Mouse (Mus musculus) left cerebral cortex, postnatal 10 days (tissue): ENCODE measurements at regions not wholly inside any gene's neighbourhood (a gene's known extent, or its start where the extent isn't known, plus 50 kb on each side); places are given as distances from the start of the nearest gene placed in this dataset.

Experiments
- DNase-seq, 2 experiments: peaks; one replicate each; pipeline ENCODE4 v3.0.0; 2021 to 2022; ENCODE audit warnings: low spot score in 2 of 2, mixed read lengths in 1 of 2; ENCODE audit errors: extremely low spot score in 1 of 2
- intact Hi-C: fragments of 180-260 bp; cut with DNase I; formaldehyde crosslinking; loops from one replicate; pipeline ENCODE4 v1.15.1; 2025

DNA sequence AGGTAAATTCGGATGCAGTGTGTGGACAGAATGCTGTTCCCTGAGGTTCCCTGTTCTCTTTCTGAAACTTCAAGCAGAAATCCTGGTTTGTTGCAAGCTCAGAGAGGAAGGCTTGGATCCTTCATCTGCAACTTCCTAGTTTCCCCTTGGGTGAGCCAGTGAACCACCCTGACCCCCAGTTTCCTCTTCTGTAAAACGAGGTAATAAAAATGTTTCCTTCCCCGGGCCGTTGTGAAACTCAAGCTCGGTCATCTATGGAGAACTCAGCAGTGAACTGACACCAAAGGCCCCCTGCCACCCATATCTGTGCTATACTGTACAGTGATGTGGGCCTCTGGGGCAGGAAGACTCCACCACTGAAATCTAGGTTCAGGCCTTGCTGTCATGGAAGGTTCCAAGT lies 185.0 kb downstream of the Gadd45g start:
- intact Hi-C loops: no loop called here
- DNase-seq: no peak

DNA sequence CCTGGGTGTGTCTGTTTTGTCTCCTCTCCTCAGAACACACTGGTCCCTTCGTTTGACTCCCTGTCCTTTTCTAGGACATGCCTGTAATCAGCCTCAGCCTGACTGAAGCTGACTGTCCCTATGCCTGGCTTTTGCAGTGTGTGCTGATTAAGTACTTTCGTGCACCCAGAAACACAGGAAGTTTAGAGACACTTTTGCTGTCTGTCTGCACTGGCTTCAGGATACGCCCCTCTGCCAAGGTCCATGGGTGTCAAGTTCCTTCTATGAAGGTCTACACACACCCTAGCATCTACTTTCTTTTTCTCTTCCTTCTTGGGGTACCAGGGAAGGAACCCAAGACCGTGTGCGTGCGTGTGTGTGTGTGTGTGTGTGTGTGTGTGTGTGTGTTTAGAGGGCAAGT lies 189.3 kb downstream of the Gadd45g start:
- DNase-seq: no peak
- intact Hi-C loops: no loop called here

DNA sequence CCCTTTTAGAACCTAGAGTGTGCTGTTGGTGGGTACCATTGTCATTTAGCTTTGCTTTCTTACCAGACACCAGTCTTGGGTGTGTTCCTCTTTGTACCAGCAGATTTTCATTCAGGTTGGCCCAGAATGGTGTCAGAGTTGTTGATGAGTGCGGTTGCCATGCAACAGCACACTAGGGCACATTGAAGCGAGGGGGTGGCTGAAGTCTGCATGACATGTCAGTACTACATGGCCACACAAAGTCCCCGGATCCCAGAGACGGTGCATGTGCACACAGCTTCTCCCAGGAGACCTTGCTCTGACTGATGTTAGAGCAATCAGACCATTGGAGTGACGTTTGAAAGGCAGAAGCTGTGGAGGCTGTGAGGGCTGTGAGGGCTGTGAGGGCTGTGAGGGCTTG lies 189.9 kb downstream of the Gadd45g start:
- intact Hi-C loops: no loop called here
- no peak for DNase-seq

DNA sequence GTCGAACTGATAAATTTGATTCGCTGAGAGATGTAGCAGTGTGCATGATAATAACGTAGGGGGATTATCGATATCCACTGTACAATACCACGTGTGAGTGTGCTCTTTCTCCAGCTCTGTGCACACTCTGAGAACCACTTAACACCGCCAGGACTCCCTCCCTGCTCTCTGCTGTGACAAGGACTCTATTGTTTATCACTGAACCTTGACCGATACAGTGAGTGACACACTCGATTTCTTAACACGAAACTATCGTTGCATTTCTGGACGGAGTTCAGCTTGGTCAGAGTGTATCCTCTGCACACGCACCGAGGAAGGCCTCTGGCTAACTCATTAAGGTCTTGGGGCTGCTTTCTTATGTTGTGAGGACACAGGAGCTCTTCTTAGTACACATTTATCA lies 190.7 kb downstream of the Gadd45g start:
- intact Hi-C loops: no loop called here
- no peak for DNase-seq

DNA sequence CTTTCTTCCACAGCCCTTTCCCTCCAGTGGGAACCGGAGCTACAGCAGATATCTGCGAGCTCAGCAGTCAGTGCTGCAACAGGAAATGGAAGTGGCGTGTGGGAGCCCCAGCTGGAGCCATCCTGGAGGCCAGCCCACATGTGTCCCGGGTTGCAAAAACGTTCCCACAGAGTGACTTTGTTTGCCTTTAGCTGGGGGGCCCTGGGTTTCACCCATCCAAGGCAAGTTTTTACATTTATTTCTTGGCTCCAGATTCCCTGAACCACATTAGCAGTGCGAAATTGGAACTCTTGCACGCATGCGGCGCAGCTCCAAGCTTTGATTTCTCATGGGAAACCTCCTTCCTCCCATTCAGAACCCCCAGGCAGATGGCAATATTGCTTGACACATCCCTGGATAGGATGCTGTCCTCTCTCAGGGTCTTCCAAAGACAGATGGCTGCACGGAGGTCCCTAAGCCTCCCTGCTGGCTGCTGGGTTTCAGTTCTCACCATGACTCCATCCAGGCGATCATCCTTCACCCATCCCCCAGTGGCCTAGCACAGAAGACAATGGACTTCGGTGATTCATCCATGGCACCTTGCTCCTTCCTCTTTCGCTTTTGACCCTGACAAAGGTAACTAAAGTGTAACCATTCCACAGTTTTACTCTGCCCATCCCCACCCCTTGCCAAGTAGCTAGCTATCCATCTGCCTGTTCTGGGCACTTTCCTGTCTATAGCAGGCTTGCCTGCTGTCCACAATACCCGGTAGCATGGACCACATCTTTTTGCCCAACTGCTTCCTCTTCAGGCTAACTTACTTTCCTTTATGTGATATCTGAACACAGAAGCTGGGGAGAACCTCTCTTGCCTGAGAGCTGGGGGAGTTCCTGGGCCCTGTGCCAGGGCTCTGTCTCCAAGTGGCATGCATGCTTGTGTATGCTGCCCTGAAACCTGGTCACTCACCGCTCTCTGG lies 195.3 kb downstream of the Gadd45g start:
- intact Hi-C loops: loop anchor here (5.0 kb wide), 1 partner anchor 194 kb away; the partner anchor contains the start of gene Gadd45g

DNA sequence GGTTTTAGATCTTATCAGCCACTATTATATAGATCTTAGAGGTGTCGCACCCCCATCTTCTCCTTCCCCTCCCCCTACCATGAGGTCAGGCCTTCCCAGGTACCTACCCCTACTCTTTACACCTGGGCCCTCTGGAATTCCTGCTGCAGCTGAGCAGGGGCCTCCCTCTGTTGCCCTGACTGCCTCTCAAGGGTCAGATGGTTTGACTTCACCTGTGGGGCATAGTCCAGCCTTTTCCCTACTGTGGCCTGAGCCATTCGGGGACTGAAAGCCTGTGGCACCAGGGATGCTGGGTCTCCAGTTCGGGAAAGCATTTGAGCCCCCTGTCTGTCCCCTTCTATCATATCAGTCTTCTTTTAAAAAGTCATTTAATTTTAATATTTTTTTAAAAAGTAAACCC lies 196.4 kb downstream of the Gadd45g start:
- intact Hi-C loops: loop anchor here (5.0 kb wide), 1 partner anchor 196 kb away; the partner anchor contains the start of gene Gadd45g
- no peak for DNase-seq

More for the DNA sequence above, 195.3 kb downstream of the Gadd45g start:
- peak in 1 of 2 experiments; percentile 75 for DNase-seq

DNA sequence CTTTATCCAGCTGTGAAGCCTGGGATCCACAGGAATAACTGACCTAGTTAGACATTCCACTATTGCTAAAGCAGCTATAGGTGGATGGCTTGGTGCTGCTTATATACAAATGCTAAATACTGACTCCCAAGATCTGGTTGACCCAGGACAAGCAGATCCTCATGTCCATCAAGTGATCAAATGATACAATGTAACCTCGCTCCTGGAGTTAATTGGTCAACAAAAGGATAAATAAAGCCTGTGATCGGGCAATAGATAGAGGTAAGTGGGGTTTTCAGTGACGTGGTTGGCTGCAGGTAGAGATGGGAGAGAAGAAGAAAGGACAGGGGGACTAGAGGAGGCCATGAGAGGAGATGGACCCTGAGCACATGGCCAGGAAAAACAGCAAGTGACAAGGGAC lies 197.4 kb downstream of the Gadd45g start:
- intact Hi-C loops: loop anchor here (5.0 kb wide), 1 partner anchor 197 kb away; the partner anchor contains the start of gene Gadd45g

DNA sequence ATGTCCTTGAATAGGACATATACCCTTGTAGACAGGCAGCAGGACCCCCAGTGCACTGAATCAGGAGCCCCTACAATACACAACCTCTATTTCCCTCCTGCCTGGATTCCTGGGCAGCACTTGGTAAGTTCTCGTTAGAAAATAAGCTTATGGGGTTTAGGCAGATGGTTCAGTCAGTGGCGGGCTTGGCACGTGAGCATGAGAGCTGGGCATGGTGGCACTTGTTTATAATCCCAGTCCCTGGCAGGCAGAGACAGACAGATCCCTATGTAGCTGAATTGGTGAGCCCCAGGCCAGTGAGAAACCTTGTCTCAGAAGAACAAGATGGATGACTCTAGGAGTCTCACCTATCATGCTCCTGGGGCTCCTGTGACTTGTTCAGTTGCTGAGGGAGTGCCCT lies 198.9 kb downstream of the Gadd45g start:
- DNase-seq: no peak
- intact Hi-C loops: no loop called here

More for the DNA sequence above, 197.4 kb downstream of the Gadd45g start:
- no peak for DNase-seq

DNA sequence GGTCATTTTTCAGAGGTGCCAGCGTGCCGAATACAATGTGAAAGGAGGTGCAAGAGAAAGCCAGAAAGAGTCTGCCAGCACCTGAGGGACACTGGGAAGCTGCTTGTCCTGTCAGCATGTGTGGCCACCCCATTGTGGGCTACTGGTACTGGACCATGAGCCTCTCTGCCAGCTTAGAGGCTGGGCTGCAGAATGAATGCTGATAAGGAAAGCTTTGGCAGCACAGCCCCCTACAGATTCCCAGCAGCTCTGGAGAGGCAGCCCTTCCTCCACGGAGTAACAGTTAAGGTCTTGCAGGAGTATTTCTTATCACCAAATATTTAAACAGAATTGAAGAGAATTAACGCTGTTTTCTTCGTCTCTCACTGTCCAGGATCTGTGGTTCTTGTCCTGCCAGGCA lies 199.5 kb downstream of the Gadd45g start:
- no peak for DNase-seq
- intact Hi-C loops: no loop called here

DNA sequence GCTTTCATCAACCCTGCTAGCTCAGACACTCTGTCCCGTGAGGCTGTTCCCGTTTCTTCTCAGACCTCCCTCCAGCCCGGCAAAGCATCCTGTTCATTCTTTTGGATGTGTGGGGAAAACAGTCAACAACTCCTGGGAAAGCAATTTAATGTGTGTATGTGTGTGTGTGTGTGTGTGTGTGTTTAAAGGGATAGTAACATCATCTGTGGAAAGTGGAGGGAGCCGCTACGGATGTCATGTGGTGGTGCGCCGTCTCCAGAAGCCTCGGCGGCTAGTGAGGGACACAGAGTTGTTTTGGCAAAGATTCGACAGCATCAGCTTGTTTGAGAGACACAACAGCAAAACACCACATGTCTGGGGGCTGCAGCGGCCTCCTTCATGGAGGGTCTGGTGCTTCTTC lies 200.2 kb downstream of the Gadd45g start:
- DNase-seq: no peak
- intact Hi-C loops: no loop called here

DNA sequence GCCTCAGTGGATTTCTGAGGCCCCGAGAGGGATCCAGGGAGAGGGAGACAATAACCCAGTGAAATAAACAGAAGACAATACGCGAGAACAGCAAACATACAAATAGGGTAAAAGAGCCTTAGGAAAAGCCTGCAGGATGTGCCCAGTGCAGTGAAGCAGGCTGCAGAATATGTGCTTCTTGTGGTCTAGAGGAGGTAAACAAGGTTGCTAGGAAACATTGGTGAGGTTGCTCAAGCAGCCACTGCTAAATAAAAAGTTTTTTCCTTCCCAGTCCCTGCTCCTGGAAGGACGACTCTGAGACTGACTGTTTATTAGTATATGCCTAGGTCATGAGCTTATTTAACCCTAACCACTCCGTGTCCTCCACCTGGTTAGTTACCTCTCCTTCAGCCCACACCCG lies 201.5 kb downstream of the Gadd45g start:
- DNase-seq: no peak
- intact Hi-C loops: no loop called here

DNA sequence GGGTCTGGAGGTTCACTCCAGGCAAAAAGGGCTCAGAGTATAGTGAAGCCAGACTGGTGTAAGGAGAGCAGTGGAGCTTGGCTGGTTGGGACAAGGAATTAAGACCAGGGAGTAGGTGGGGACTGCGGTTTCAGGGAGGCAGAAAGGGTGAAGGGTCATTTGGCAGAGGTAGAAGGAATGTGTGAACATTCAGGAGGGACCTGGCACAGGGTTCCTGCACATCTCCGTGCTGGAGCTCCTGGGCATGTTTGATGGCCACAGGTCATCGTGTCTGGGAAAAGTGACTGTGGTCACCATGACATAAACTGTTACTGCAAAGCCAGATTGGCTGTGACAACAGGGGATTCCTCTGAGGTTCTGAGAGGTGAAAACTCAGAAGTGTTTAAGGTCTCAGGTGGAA lies 202.3 kb downstream of the Gadd45g start:
- intact Hi-C loops: no loop called here
- no peak for DNase-seq

DNA sequence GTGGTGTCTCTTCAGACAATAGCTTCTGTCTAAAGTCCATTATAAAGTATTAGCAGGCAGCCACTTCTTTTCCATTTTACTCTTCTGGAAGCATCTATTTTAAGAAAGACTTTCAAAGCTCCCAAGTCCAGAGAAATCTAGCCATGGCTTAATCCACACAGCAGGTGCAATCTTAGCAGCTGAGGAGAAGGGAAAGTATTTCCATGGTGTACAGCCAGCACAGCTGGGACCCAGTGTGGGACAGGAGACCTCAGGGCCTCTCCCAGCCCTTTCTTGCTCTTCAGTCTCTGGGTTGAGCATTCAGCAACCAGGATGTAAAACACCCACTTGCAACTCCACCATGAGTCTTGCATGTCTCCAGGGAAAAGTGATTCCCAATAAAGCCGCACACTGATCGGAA lies 202.8 kb downstream of the Gadd45g start:
- intact Hi-C loops: no loop called here
- no peak for DNase-seq

DNA sequence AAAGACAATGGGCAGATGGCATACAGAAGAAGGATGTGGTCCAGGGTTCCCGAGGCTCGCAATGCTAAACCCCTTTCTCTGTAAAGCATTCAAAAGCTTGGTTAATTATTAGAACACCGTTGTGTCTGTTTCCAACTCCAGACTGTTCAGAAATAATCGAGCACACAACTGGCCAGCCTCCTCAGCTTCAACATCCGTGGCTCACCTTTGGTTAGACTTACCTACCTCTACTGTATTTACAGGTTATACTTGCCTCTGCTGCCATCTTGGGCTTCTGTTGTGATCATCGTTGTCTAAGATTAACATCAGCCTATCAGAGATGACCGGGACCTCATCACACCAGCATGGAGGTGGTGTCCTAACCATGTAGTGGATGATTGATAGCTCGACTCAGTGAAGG lies 209.3 kb downstream of the Gadd45g start:
- intact Hi-C loops: no loop called here

DNA sequence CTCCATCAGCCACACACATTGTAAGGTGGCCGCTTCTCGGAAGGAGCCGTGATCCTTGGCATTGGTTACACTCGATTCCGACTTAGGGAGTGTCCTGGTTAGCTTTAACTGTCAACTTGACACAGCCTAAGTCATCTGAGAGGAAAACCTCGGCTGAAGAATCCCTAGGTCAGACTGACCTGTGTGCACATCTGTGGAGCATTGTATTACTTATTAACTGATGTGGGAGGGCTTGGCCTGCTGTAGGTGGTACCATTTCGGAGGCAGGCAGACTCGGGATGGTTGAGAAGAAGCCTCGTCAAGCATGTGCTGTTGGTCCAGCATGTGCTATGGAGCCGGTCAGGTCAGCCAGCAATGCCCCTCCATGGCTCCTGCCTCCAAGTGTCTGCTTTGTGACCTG lies 211.0 kb downstream of the Gadd45g start:
- DNase-seq: no peak
- intact Hi-C loops: no loop called here

More for the DNA sequence above, 209.3 kb downstream of the Gadd45g start:
- DNase-seq: no peak

DNA sequence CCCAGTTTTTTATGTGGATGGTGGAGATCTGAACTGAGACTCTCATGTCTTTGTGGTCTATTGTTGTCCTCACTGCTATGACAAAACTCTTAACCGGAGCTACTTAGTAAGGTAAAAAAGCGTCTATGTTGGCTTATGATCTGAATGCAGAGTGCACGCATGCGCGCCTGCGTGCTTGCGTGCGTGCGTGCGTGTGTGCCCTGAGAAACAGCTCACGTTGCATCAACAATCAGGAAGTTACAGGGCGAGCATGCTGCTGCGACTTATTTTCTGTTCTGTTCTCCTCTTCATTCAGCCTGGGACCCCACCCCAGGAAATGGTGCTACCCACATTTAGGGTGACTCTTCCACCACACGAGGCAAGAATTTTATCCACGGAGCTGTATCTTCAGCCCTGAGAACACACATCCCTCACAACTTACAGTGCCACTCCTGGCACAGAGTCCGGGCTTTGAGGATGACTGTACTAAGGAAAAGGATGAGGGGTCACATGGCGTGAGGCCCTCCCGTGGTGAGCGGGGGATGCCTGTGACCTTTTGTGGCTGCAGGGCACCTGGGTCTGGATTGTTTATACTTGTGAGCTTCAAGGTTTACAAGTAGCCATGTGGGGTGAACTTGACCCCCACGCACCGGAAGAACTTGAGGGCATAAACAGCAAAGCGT lies 213.4 kb downstream of the Gadd45g start:
- intact Hi-C loops: no loop called here
- DNase-seq: peak in 1 of 2 experiments; percentile 58

DNA sequence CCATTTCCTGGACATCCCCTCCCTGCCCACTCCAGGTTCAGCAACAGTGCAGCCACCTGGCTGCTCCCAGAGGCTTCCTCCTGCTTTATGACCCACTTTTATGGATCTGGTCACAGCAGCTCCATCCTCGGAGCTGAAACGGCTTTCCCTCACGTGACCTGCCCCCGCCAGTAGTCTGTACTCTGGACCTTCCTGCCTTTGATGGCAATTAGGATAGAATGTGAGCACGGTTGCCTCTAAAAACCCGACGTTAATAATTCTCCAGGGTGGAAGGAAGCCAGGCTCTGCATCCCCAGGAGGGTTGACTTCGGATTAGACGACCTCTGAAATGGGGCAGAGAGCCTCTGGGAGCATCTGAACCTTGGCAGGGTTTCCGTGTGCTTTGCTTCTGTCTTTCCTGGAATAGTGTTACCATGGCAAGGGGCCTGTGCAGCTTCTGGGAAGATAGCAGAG lies 214.0 kb downstream of the Gadd45g start:
- DNase-seq: no peak
- intact Hi-C loops: no loop called here

DNA sequence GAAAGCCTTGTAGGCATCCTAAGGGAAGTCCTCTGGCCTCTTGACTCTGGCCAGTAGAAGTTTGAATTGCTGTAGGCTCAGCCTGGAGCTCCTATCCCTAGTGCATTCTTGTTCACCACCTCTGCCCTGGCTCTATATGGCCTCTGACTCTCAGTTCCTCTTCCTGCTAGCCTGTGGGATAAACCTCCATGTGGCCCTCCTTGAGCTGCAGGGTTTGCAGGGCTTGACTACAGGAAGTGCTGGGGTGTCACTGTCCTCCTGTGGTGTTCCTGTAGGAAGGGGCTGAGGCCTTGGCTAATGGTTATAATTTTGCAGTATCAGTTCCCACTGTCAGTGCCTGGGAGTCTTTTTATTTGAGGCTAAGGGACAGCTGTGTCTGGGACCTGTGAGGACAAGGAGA lies 215.0 kb downstream of the Gadd45g start:
- intact Hi-C loops: no loop called here
- no peak for DNase-seq

DNA sequence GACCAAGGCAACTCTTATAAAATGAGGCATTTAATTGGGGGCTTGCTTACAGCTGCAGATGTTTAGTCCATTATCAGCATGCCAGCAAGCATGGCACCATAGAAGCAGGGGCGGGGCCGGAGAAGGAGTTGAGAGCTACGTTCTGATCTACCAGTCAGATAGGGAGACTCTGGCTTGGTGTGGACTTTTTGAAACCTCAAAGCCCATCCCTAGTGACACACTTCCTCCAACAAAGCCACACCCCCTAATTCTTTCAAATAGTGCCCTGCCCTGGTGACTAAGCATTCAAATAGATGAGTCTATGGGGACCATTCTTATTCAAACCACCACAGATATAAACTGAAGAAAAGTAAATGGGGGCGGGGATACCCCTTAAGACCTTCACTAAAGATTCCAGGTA lies 215.4 kb downstream of the Gadd45g start:
- no peak for DNase-seq

DNA sequence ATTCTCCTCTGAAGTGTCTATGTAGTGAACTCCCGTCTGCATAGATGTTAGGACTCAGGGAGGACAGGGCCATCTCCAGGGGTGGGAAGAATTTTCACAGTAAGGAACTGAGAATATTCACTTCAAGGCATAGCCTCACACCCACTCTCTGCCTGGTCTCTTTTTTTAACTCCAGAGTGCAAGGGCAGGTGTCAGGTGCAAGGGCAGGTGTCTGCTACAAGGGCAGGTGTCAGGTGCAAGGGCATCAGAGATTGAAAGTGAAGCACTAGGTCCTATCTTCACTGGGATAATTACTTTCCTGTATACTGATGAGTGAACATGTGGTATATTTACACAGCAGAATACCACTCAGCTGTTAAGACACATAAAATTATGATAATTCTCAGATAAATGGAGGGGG lies 216.1 kb downstream of the Gadd45g start:
- DNase-seq: no peak

More for the DNA sequence above, 215.4 kb downstream of the Gadd45g start:
- intact Hi-C loops: no loop called here

More for the DNA sequence above, 216.1 kb downstream of the Gadd45g start:
- intact Hi-C loops: no loop called here
